Mouse (Mus musculus) liver, postnatal 0 days (tissue): ENCODE results near the gene Ackr4. TPM values are rescaled to one million over a fixed set of nuclear protein-coding genes. Genes with fewer than 3 reads are reported as not detected.

ENCODE experiments used
- ATAC-seq: fragments of 200-750 bp; cut with Nextera tagmentation; 2 replicates; pipeline ENCODE4 v1.8.0; 2017; ENCODE audit warnings: mild to moderate bottlenecking, moderate library complexity
- DNase-seq: peaks from one replicate; pipeline ENCODE4 v3.0.0-alpha.2; 2016
- H3K27ac ChIP-seq: fragments of 300-500 bp; sonication (generic); 2 replicates; pipeline ENCODE4 v1.5.1; 2014; ENCODE audit warnings: antibody characterized with exemption, moderate library complexity, mild to moderate bottlenecking, low read depth
- H3K27me3 ChIP-seq: fragments of 300-500 bp; sonication (generic); 2 replicates; pipeline ENCODE4 v1.6.1; 2014; ENCODE audit warnings: low read length, control low read depth, mixed read lengths; ENCODE audit not compliant: insufficient read depth
- H3K36me3 ChIP-seq: fragments of 300-500 bp; sonication (generic); replicated peaks from 2 replicates; pipeline ENCODE4 v1.6.1; 2014; ENCODE audit warnings: mild to moderate bottlenecking, control low read depth, low read length, moderate library complexity, mixed read lengths; ENCODE audit not compliant: insufficient read depth
- H3K4me1 ChIP-seq: fragments of 300-500 bp; sonication (generic); 2 replicates; pipeline ENCODE4 v1.6.1; 2014; ENCODE audit warnings: antibody characterized with exemption, mild to moderate bottlenecking, control low read depth; ENCODE audit not compliant: insufficient read depth
- H3K4me2 ChIP-seq: fragments of 300-500 bp; sonication (generic); 2 replicates; pipeline ENCODE4 v1.6.1; 2014; ENCODE audit warnings: low read depth, mild to moderate bottlenecking, low read length, moderate library complexity, mixed read lengths
- H3K4me3 ChIP-seq: fragments of 300-500 bp; sonication (generic); 2 replicates; pipeline ENCODE4 v1.5.1; 2014; ENCODE audit warnings: low read depth, low read length
- H3K9ac ChIP-seq: fragments of 300-500 bp; sonication (generic); replicated peaks from 2 replicates; pipeline ENCODE4 v1.6.1; 2014; ENCODE audit warnings: mild to moderate bottlenecking, moderate library complexity
- H3K9me3 ChIP-seq: fragments of 300-500 bp; sonication (generic); 2 replicates; pipeline ENCODE4 v1.6.1; 2016; ENCODE audit warnings: mild to moderate bottlenecking, control low read depth, low read length, mixed read lengths
- CTCF ChIP-seq: sonication (generic); IDR thresholded peaks from 2 replicates; pipeline ENCODE4 v1.5.1; 2016; ENCODE audit warnings: antibody characterized with exemption, low read depth
- EP300 ChIP-seq: IDR thresholded peaks from 2 replicates; pipeline ENCODE4 v1.6.1; 2016; ENCODE audit warnings: antibody characterized with exemption, low read depth, mild to moderate bottlenecking
- WGBS: fragments of 180-500 bp; shearing (Covaris S2); extraction: QIAGEN DNeasy Blood & Tissue Kit; methylation state at CpG from one replicate; pipeline ENCODE4 v1.1.7; 2014; ENCODE audit not compliant: insufficient replicate concordance; 5-methylcytosine and 5-hydroxymethylcytosine counted together
- polyA plus RNA-seq: library from polyadenylated mRNA; unstranded; fragments of >200 nt; fragmentation: Nextera tagmentation; extraction: Ambion mirVana; gene quantifications from 2 replicates; pipeline ENCODE4 v1.2.1, GENCODE M21; 2015

The Ackr4 gene
- polyA plus RNA-seq, 1 experiment from 2014 or later: 0.89 TPM

- no peaks in the 10 kb centered on the region for H3K9me3 ChIP-seq
- H3K4me2 ChIP-seq: no peak overlapping the region
- 65% methylated on average over 4 of the region's 4 CpGs for WGBS
- no peak for TF ChIP-seq EP300
- TF ChIP-seq CTCF: no peak
- H3K4me3 ChIP-seq: no peak overlapping the region
- H3K27ac ChIP-seq: no peak overlapping the region
- H3K27me3 ChIP-seq: no peaks in the 10 kb centered on the region
- no peak overlapping the region for H3K9ac ChIP-seq
- ATAC-seq: no peak
- H3K36me3 ChIP-seq: peaks cover 23% of the 10 kb centered on the region
- DNase-seq: no peak
- no peaks in the 10 kb centered on the region for H3K4me1 ChIP-seq
Measured at GRCm38 (mm10) chr9:104085730-104086429, 40.9 kb downstream of the Ackr4 start.

DNA sequence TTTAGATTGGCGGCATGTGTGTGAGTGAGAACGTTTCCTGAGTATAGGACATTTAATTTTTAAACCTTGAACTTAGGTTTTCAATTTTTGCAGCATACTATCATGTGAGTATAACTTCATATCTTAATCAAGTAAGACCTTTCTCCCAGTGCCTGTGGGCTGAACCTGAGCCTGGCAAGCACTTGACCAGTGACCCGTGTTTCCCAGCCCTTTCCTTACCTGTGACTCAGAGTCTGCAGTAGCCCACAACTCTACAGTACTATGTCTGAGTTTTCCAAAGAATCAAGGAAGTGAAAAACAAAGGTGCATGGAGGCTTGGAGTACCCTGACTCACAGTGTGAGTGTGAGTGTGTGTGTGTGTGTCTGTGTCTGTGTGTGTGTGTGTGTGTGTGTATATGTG, 46.7 kb downstream of the Ackr4 start:
- no peak overlapping the region for H3K4me3 ChIP-seq
- 70% methylated on average over 3 of the region's 3 CpGs for WGBS

DNA sequence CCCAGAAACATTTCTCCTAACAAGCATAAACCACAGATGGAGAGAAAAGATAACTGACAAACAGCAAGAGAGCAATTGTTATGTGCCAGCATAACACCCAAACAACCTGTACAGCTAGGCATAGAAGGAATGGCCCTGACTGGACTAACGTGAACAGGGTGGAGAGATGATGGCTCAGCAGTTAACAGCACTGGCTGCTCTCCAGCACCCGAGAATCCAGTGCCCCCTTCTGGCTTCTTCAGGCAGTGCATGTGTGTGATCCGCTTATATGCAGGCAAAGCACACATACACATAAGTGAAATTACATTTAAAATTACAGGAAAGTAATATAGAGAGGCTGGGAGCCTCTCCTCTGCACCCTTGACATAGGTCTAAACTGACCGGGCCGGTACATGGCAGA, 47.4 kb downstream of the Ackr4 start:
- Histone ChIP-seq H3K27ac (no peak overlapping the region), H3K4me2 (no peak overlapping the region), H3K9ac (no peak overlapping the region), H3K27me3 (no peaks in the 10 kb centered on the region), H3K9me3 (no peaks in the 10 kb centered on the region), H3K4me1 (no peaks in the 10 kb centered on the region), H3K36me3 (peaks cover 26% of the 10 kb centered on the region), H3K4me3 (no peak overlapping the region)
- DNase-seq (peak; percentile 75), ATAC-seq (peak; percentile 67)
- WGBS: 48% methylated on average over 5 of the region's 5 CpGs
- TF ChIP-seq EP300 (no peak), CTCF (peak; percentile 75)

More for the DNA sequence above, 46.7 kb downstream of the Ackr4 start:
- no peaks in the 10 kb centered on the region for H3K9me3 ChIP-seq
- DNase-seq: no peak
- no peak for ATAC-seq
- H3K36me3 ChIP-seq: peaks cover 30% of the 10 kb centered on the region
- H3K27me3 ChIP-seq: no peaks in the 10 kb centered on the region
- H3K4me1 ChIP-seq: no peaks in the 10 kb centered on the region
- TF ChIP-seq CTCF (no peak), EP300 (no peak)
- H3K9ac ChIP-seq: no peak overlapping the region
- no peak overlapping the region for H3K4me2 ChIP-seq
- no peak overlapping the region for H3K27ac ChIP-seq

- Histone ChIP-seq H3K36me3 (peaks cover 24% of the 10 kb centered on the region), H3K4me1 (no peaks in the 10 kb centered on the region), H3K4me2 (no peak overlapping the region), H3K9me3 (no peaks in the 10 kb centered on the region), H3K27ac (no peak overlapping the region), H3K27me3 (no peaks in the 10 kb centered on the region), H3K9ac (no peak overlapping the region), H3K4me3 (no peak overlapping the region)
- no peak for ATAC-seq
- WGBS: 76% methylated on average over 1 of the region's 1 CpGs
- no peak for DNase-seq
- TF ChIP-seq CTCF (no peak), EP300 (no peak)
Measured at GRCm38 (mm10) chr9:104078780-104079179, 48.0 kb downstream of the Ackr4 start.

GRCm38 (mm10) chr9:104075808-104076207, 50.9 kb downstream of the Ackr4 start:
- ATAC-seq (no peak), DNase-seq (no peak)
- no peak overlapping the region for H3K27ac ChIP-seq
- no peaks in the 10 kb centered on the region for H3K27me3 ChIP-seq
- H3K4me2 ChIP-seq: no peak overlapping the region
- peaks cover 13% of the 10 kb centered on the region; the same call in 1 of the 2 replicates for H3K36me3 ChIP-seq
- TF ChIP-seq EP300 (no peak), CTCF (peak; percentile 68)
- H3K9ac ChIP-seq: no peak overlapping the region
- H3K9me3 ChIP-seq: no peaks in the 10 kb centered on the region
- H3K4me1 ChIP-seq: peaks cover 5% of the 10 kb centered on the region; the same call in 1 of the 2 replicates
- no peak overlapping the region for H3K4me3 ChIP-seq
- WGBS: 61% methylated on average over 2 of the region's 2 CpGs

DNA sequence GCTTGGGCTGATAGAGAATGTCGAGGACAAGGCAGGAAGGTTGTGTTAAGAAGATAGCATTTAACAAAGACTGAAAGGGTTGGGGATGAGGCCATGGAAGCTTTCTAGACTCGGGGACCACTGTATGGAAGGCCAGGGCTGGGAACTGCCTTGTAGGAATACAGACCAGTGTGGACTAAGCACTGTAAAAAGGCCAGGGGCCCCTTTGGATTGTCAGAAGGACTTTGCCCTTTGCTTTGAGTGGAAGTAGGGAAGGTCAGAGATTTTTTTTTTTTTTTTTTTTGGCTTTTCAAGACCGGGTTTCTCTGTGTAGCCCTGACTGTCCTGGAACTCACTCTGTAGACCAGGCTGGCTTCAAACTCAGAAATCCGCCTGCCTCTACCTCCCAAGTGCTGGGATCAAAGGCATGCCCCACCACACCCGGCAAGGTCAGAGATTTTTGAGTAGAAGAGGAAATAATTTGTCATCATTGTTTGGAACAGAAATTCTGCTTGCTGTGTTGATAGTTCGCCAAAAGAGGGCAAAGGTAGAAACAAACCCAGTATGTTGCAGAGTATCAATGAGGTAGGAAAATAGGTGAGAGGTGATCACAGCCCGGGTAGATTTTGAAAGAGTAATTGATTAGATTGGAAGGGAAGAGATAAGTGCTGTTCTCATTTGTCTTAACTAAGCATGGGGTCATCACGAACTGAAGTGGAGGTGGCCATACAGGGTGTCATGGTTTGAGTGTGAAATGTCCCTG, 55.7 kb downstream of the Ackr4 start:
- H3K36me3 ChIP-seq: peaks cover 3% of the 10 kb centered on the region; the same call in 1 of the 2 replicates
- H3K4me3 ChIP-seq: no peak overlapping the region
- peak overlapping the region; percentile 40 for H3K4me2 ChIP-seq
- TF ChIP-seq CTCF: no peak
- no peak for TF ChIP-seq EP300
- H3K9me3 ChIP-seq: no peaks in the 10 kb centered on the region
- H3K27ac ChIP-seq: peak overlapping the region; percentile 81
- DNase-seq (no peak), ATAC-seq (peak; percentile 87)
- H3K9ac ChIP-seq: no peak overlapping the region
- H3K4me1 ChIP-seq: peaks cover 7% of the 10 kb centered on the region
- 48% methylated on average over 8 of the region's 8 CpGs for WGBS
- H3K27me3 ChIP-seq: no peaks in the 10 kb centered on the region
